Comparison of ENCODE assay signal across 9 mouse cellular contexts in genomic region chr16:18383045-18383726, GRCm38 (mm10). TPM values are rescaled to one million over a fixed set of nuclear protein-coding genes. Genes with fewer than 3 reads are reported as not detected.
DNase-seq lines count a peak whose midpoint lies in the region; ATAC-seq lines count a peak whose summit lies in the region.
"Had no signal": no experiment of that assay in that cellular context is flagged by ENCODE, and none has a peak within 500 bp of the region (broad histone marks: within the 10 kb centered on the region; RNA-seq: fewer than 3 reads in every experiment).

No protein-coding gene starts in this region.

- no peak overlapping the region for H3K9ac ChIP-seq in midbrain, embryonic 12.5 days (replicated peaks)
- no peak overlapping the region for H3K9ac ChIP-seq in midbrain, embryonic 13.5 days (replicated peaks)
- H3K9ac ChIP-seq: limb, embryonic 15.5 days had no signal

- H3K4me3 ChIP-seq in midbrain, embryonic 12.5 days: no peak overlapping the region
- H3K4me3 ChIP-seq in midbrain, embryonic 13.5 days (replicated peaks): no peak overlapping the region
- no peak overlapping the region for H3K4me3 ChIP-seq in limb, embryonic 10.5 days
- H3K4me3 ChIP-seq: limb, embryonic 15.5 days had no signal

- no peaks in the 10 kb centered on the region for H3K9me3 ChIP-seq in midbrain, embryonic 12.5 days
- H3K9me3 ChIP-seq in midbrain, embryonic 13.5 days: no peaks in the 10 kb centered on the region
- H3K9me3 ChIP-seq in limb, embryonic 10.5 days (replicated peaks): no peaks in the 10 kb centered on the region
- H3K9me3 ChIP-seq: limb, embryonic 15.5 days had no signal

- peaks cover 85% of the 10 kb centered on the region for H3K4me1 ChIP-seq in midbrain, embryonic 12.5 days
- H3K4me1 ChIP-seq in midbrain, embryonic 13.5 days (replicated peaks): peaks cover 91% of the 10 kb centered on the region
- H3K4me1 ChIP-seq in limb, embryonic 10.5 days: peaks cover 70% of the 10 kb centered on the region

- 0 out of 2 replicates have a peak, but pooled peaks have one; percentile 15 for ATAC-seq in cerebellum, adult (ENCODE audit: insufficient number of reproducible peaks, low FRiP score, low TSS enrichment)
- no peak for ATAC-seq in midbrain, embryonic 12.5 days (ENCODE audit: low FRiP score, low read depth)
- ATAC-seq in midbrain, embryonic 13.5 days: no peak
- no peak for ATAC-seq in frontal cortex, adult (ENCODE audit: low TSS enrichment)
- no peak for ATAC-seq in megakaryocyte, adult 5-6 weeks (ENCODE audit: poor library complexity, severe bottlenecking)

- H3K27ac ChIP-seq in midbrain, embryonic 12.5 days (replicated peaks): 0 out of 2 replicates have a peak overlapping the region, but pooled peaks have one; percentile 8
- no peak overlapping the region for H3K27ac ChIP-seq in midbrain, embryonic 13.5 days
- H3K27ac ChIP-seq in limb, embryonic 10.5 days: peak overlapping the region; percentile 33; the same call in 1 of the 2 replicates
- H3K27ac ChIP-seq: limb, embryonic 15.5 days had no signal

- 80% methylated on average over 9 of the region's 9 CpGs for WGBS in midbrain, embryonic 12.5 days
- 75% methylated on average over 9 of the region's 9 CpGs for WGBS in midbrain, embryonic 13.5 days
- WGBS in limb, embryonic 10.5 days: 73% methylated on average over 9 of the region's 9 CpGs

- no peaks in the 10 kb centered on the region for H3K27me3 ChIP-seq in midbrain, embryonic 12.5 days
- no peaks in the 10 kb centered on the region for H3K27me3 ChIP-seq in midbrain, embryonic 13.5 days
- no peaks in the 10 kb centered on the region for H3K27me3 ChIP-seq in limb, embryonic 10.5 days (ENCODE audit: low read depth, poor library complexity, severe bottlenecking)
- H3K27me3 ChIP-seq: limb, embryonic 15.5 days had no signal

- DNase-seq in cerebellum, postnatal 4 days (ENCODE audit: low spot score in 2 of 2): no peak
- DNase-seq in cerebellum, postnatal 36 days: peak; percentile 45 to 58
- no peak for DNase-seq in limb, embryonic 10.5 days (ENCODE audit: low spot score)

- no peak overlapping the region for H3K4me2 ChIP-seq in midbrain, embryonic 12.5 days (replicated peaks)
- no peak overlapping the region for H3K4me2 ChIP-seq in midbrain, embryonic 13.5 days (replicated peaks)
- H3K4me2 ChIP-seq: limb, embryonic 15.5 days had no signal

- no peaks in the 10 kb centered on the region for H3K36me3 ChIP-seq in midbrain, embryonic 12.5 days
- H3K36me3 ChIP-seq in midbrain, embryonic 13.5 days: no peaks in the 10 kb centered on the region
- no peaks in the 10 kb centered on the region for H3K36me3 ChIP-seq in limb, embryonic 10.5 days
- H3K36me3 ChIP-seq: limb, embryonic 15.5 days had no signal

RNA-seq across cellular contexts. Expression of gene Arvcf, which starts 35.2 kb away (rescaled TPM):
- 129 and 134 TPM in 2 replicates for polyA plus RNA-seq in midbrain, embryonic 12.5 days (2016; fragmentation: Nextera tagmentation; extraction: Ambion mirVana)
- 109 and 111 TPM in 2 replicates for polyA plus RNA-seq in midbrain, embryonic 13.5 days (2015; fragmentation: Nextera tagmentation; extraction: Ambion mirVana)
- polyA plus RNA-seq in limb, embryonic 10.5 days (2016; fragmentation: Nextera tagmentation; extraction: Ambion mirVana): 44.8 and 56.1 TPM in 2 replicates
- total RNA-seq in megakaryocyte, adult 5-6 weeks (2015): 0.38 and 0.68 TPM in 2 replicates
- 1.5 and 3.0 TPM in 2 replicates for total RNA-seq in megakaryocyte, adult 5-6 weeks (2017)

RNA-seq across cellular contexts. Expression of gene Tango2, which starts 35.3 kb away (rescaled TPM):
- 48.2 and 49.7 TPM in 2 replicates for polyA plus RNA-seq in midbrain, embryonic 12.5 days (2016; fragmentation: Nextera tagmentation; extraction: Ambion mirVana)
- polyA plus RNA-seq in midbrain, embryonic 13.5 days (2015; fragmentation: Nextera tagmentation; extraction: Ambion mirVana): 63.1 and 66.5 TPM in 2 replicates
- 20.2 and 23.7 TPM in 2 replicates for polyA plus RNA-seq in limb, embryonic 10.5 days (2016; fragmentation: Nextera tagmentation; extraction: Ambion mirVana)
- total RNA-seq in megakaryocyte, adult 5-6 weeks (2015): 27.2 and 27.4 TPM in 2 replicates
- 5.7 and 11.8 TPM in 2 replicates for total RNA-seq in megakaryocyte, adult 5-6 weeks (2017)

RNA-seq across cellular contexts. Expression of gene Txnrd2, which starts 43.0 kb away (rescaled TPM):
- 22.5 and 23.8 TPM in 2 replicates for polyA plus RNA-seq in midbrain, embryonic 12.5 days (2016; fragmentation: Nextera tagmentation; extraction: Ambion mirVana)
- 25.9 and 28.6 TPM in 2 replicates for polyA plus RNA-seq in midbrain, embryonic 13.5 days (2015; fragmentation: Nextera tagmentation; extraction: Ambion mirVana)
- 29.6 and 32.2 TPM in 2 replicates for polyA plus RNA-seq in limb, embryonic 10.5 days (2016; fragmentation: Nextera tagmentation; extraction: Ambion mirVana)
- total RNA-seq in megakaryocyte, adult 5-6 weeks (2015): 10.3 and 11.8 TPM in 2 replicates
- total RNA-seq in megakaryocyte, adult 5-6 weeks (2017): 7.0 and 9.3 TPM in 2 replicates

RNA-seq across cellular contexts. Expression of gene Comt, which starts 43.5 kb away (rescaled TPM):
- polyA plus RNA-seq in midbrain, embryonic 12.5 days (2016; fragmentation: Nextera tagmentation; extraction: Ambion mirVana): 54.9 and 60.1 TPM in 2 replicates
- polyA plus RNA-seq in midbrain, embryonic 13.5 days (2015; fragmentation: Nextera tagmentation; extraction: Ambion mirVana): 75.7 and 78.8 TPM in 2 replicates
- polyA plus RNA-seq in limb, embryonic 10.5 days (2016; fragmentation: Nextera tagmentation; extraction: Ambion mirVana): 54.7 and 61.1 TPM in 2 replicates
- 37.8 and 40.8 TPM in 2 replicates for total RNA-seq in megakaryocyte, adult 5-6 weeks (2015)
- total RNA-seq in megakaryocyte, adult 5-6 weeks (2017): 40.1 and 43.8 TPM in 2 replicates

Comparison
In these comparisons a context has a peak if more than half of its experiments do, and no peak if none do; other contexts are left out.
1. DNase-seq: peak in cerebellum, postnatal 36 days (2 of 2); none in cerebellum, postnatal 4 days (0 of 2) and limb, embryonic 10.5 days (single experiment).